Mouse (Mus musculus): Measurements from ENCODE around the gene Trak1. TPM values are rescaled to one million over a fixed set of nuclear protein-coding genes. Genes with fewer than 3 reads are reported as not detected.
A peak's percentile ranks its signal among the peaks of the same experiment; 100 is the strongest.

Trak1 gene
- total and polyA plus RNA-seq, 3 experiments = 8.2 to 28.6 (median 18.1) TPM

GRCm38 (mm10) chr9:121316621-121317405 is 19.5 kb downstream of the Trak1 start:
- H3K79me2 ChIP-seq (replicated peaks; ENCODE audit: control insufficient read depth, extremely low read depth, insufficient read depth, poor library complexity, severe bottlenecking) = peaks cover 20% of the 10 kb centered on the region
- H3K9ac ChIP-seq (ENCODE audit: insufficient read depth, low read depth) = no peak overlapping the region
- in situ Hi-C loops (cut with MboI; ENCODE audit: low pct_ligation_motif_present, low pct_unique_long_range_greater_than_20kb, low sequenced_read_pairs) (no loop called here), dilution Hi-C loops (cut with MboI; ENCODE audit: extremely low pct_ligation_motif_present, extremely low pct_unique_long_range_greater_than_20kb, low sequenced_read_pairs) (no loop called here)
- H3K4me1 ChIP-seq (ENCODE audit: control insufficient read depth in 1 of 2, insufficient read depth in 2 of 2) = peaks cover 26 to 57% of the 10 kb centered on the region in 2 experiments
- H3K27ac ChIP-seq (ENCODE audit: insufficient read depth, low read depth) = peak overlapping the region; percentile 60
- no peak for TF ChIP-seq KAT2A (IDR thresholded peaks at IDR 0.05; ENCODE audit: insufficient replicate concordance, low read length)
- TF ChIP-seq UBTF (IDR thresholded peaks at IDR 0.05; ENCODE audit: low read depth, low read length) = no peak
- TF ChIP-seq POLR2AphosphoS2 (IDR thresholded peaks at IDR 0.05; ENCODE audit: low read depth, low read length) = no peak
- TF ChIP-seq PAX5 (IDR thresholded peaks at IDR 0.05; ENCODE audit: low read length) = no peak
- TF ChIP-seq HCFC1 (IDR thresholded peaks at IDR 0.05; ENCODE audit: low read depth, low read length) = no peak
- TF ChIP-seq IRF4 (IDR thresholded peaks at IDR 0.05; ENCODE audit: low read depth, low read length) = no peak
- no peak for TF ChIP-seq RAD21 (IDR thresholded peaks at IDR 0.05; ENCODE audit: low read depth, low read length)
- TF ChIP-seq JUND (conservative IDR thresholded peaks at IDR 0.05; ENCODE audit: low read depth, low read length) = no peak
- TF ChIP-seq MYC (IDR thresholded peaks at IDR 0.05; ENCODE audit: low read depth, low read length) = no peak
- TF ChIP-seq ELF1 (IDR thresholded peaks at IDR 0.05; ENCODE audit: low read depth, low read length) = 0 out of 2 replicates have a peak, but pooled peaks have one; percentile 30
- peak; percentile 44; the same call in 1 of the 2 replicates for TF ChIP-seq BHLHE40 (IDR thresholded peaks at IDR 0.05; ENCODE audit: low read depth, low read length)
- no peak; the same call in 1 of the 2 replicates for TF ChIP-seq EP300 (IDR thresholded peaks at IDR 0.05; ENCODE audit: low read length)
- no peak for TF ChIP-seq CTCF (conservative IDR thresholded peaks at IDR 0.05 in 1 of 2, IDR thresholded peaks at IDR 0.05 in 1 of 2; ENCODE audit: low read depth in 2 of 2, low read length in 2 of 2)
- no peak for TF ChIP-seq RCOR1 (conservative IDR thresholded peaks at IDR 0.05; ENCODE audit: low read depth, low read length)
- TF ChIP-seq TCF12 (IDR thresholded peaks at IDR 0.05; ENCODE audit: low read depth, low read length) = no peak
- TF ChIP-seq ETS1 (conservative IDR thresholded peaks at IDR 0.05; ENCODE audit: low read depth, low read length) = peak; percentile 54
- no peak for TF ChIP-seq MEF2A (IDR thresholded peaks at IDR 0.05; ENCODE audit: borderline replicate concordance, low read depth, low read length)
- TF ChIP-seq MAX (IDR thresholded peaks at IDR 0.05; ENCODE audit: low read length) = 0 out of 2 replicates have a peak, but pooled peaks have one; percentile 17
- no peak for TF ChIP-seq CHD1 (IDR thresholded peaks at IDR 0.05; ENCODE audit: low read depth, low read length)
- peak; percentile 64 for TF ChIP-seq ZNF384 (IDR thresholded peaks at IDR 0.05; ENCODE audit: low read depth, low read length)
- 0 out of 2 replicates have a peak, but pooled peaks have one; percentile 3 for TF ChIP-seq MAFK (IDR thresholded peaks at IDR 0.05; ENCODE audit: insufficient replicate concordance, low read length)
- peak overlapping the region; percentile 26; the same call in 1 of the 2 replicates for H3K4me2 ChIP-seq (ENCODE audit: insufficient read depth, low read depth, poor library complexity, severe bottlenecking)
- DNase-seq (ENCODE audit: extremely low read depth) = peak; percentile 77
- H3K27me3 ChIP-seq (replicated peaks) = no peaks in the 10 kb centered on the region
- H3K9me3 ChIP-seq (replicated peaks; ENCODE audit: low read length) = peaks cover 5% of the 10 kb centered on the region
- H3K36me3 ChIP-seq (replicated peaks in 1 of 2; ENCODE audit: control insufficient read depth in 1 of 2, insufficient read depth in 1 of 2, low read length in 1 of 2) = peaks cover 8 to 38% of the 10 kb centered on the region in 2 experiments
- no peak overlapping the region for H3K4me3 ChIP-seq (replicated peaks in 1 of 3; ENCODE audit: low read depth in 2 of 3, low read length in 2 of 3, poor library complexity in 1 of 3)
